Comparison of ENCODE assay signal across 20 mouse cellular contexts in genomic region chr9:45791456-45792142, GRCm38 (mm10). TPM values are rescaled to one million over a fixed set of nuclear protein-coding genes. Genes with fewer than 3 reads are reported as not detected.
DNase-seq lines count a peak whose midpoint lies in the region; ATAC-seq lines count a peak whose summit lies in the region.
"Had no signal": no experiment of that assay in that cellular context is flagged by ENCODE, and none has a peak within 500 bp of the region (broad histone marks: within the 10 kb centered on the region; RNA-seq: fewer than 3 reads in every experiment).

No protein-coding gene starts in this region.

- H3K4me2 ChIP-seq in forebrain, embryonic 13.5 days, result no peak overlapping the region
- H3K4me2 ChIP-seq in forebrain, embryonic 14.5 days (ENCODE audit: low read length), result no peak overlapping the region
- no peak overlapping the region for H3K4me2 ChIP-seq in hindbrain, embryonic 15.5 days
- H3K4me2 ChIP-seq in hindbrain, embryonic 11.5 days (replicated peaks; ENCODE audit: low read depth, low read length), result no peak overlapping the region
- no peak overlapping the region for H3K4me2 ChIP-seq in midbrain, embryonic 12.5 days (replicated peaks)
- H3K4me2 ChIP-seq in midbrain, embryonic 14.5 days (ENCODE audit: low read length), result no peak overlapping the region
- H3K4me2 ChIP-seq: heart, embryonic 13.5 days had no signal

- DNase-seq in forebrain, embryonic 14.5 days (ENCODE audit: low spot score), result no peak
- no peak for DNase-seq in hindbrain, embryonic 11.5 days (ENCODE audit: low spot score)
- no peak for DNase-seq in midbrain, embryonic 14.5 days
- DNase-seq in thymus, adult 18-20 months, result no peak
- DNase-seq: adrenal gland, postnatal 14 days; cerebellum, adult 18-20 months; cerebellum, adult 9-11 months; forebrain, postnatal 0 days; gastrocnemius, postnatal 36 days; heart, adult 11 months; heart, postnatal 36 days had no signal

- no peaks in the 10 kb centered on the region for H3K9me3 ChIP-seq in forebrain, embryonic 13.5 days (replicated peaks)
- H3K9me3 ChIP-seq in forebrain, embryonic 14.5 days (replicated peaks; ENCODE audit: control insufficient read depth, low read length), result no peaks in the 10 kb centered on the region
- H3K9me3 ChIP-seq in hindbrain, embryonic 15.5 days, result no peaks in the 10 kb centered on the region
- no peaks in the 10 kb centered on the region for H3K9me3 ChIP-seq in hindbrain, embryonic 11.5 days (ENCODE audit: control insufficient read depth, low read length)
- no peaks in the 10 kb centered on the region for H3K9me3 ChIP-seq in midbrain, embryonic 12.5 days
- H3K9me3 ChIP-seq in midbrain, embryonic 14.5 days (ENCODE audit: control insufficient read depth, low read length), result no peaks in the 10 kb centered on the region
- H3K9me3 ChIP-seq: embryonic facial prominence, embryonic 10.5 days; heart, embryonic 13.5 days had no signal

- peaks cover 26% of the 10 kb centered on the region for H3K36me3 ChIP-seq in forebrain, embryonic 13.5 days (ENCODE audit: poor library complexity, severe bottlenecking)
- 0 out of 2 replicates have a peak, but pooled peaks cover 7% of the 10 kb centered on the region for H3K36me3 ChIP-seq in forebrain, embryonic 14.5 days (ENCODE audit: control insufficient read depth, insufficient read depth, low read length)
- no peaks in the 10 kb centered on the region for H3K36me3 ChIP-seq in hindbrain, embryonic 15.5 days
- H3K36me3 ChIP-seq in hindbrain, embryonic 11.5 days (ENCODE audit: control insufficient read depth, insufficient read depth, low read length), result no peaks in the 10 kb centered on the region
- H3K36me3 ChIP-seq in midbrain, embryonic 12.5 days, result peaks cover 25% of the 10 kb centered on the region
- H3K36me3 ChIP-seq in midbrain, embryonic 14.5 days (ENCODE audit: control insufficient read depth, insufficient read depth, low read length), result peaks cover 18% of the 10 kb centered on the region; the same call in 1 of the 2 replicates

- peak overlapping the region; percentile 54 for H3K27ac ChIP-seq in forebrain, embryonic 13.5 days
- no peak overlapping the region for H3K27ac ChIP-seq in forebrain, embryonic 14.5 days (ENCODE audit: low read depth, low read length)
- 0 out of 2 replicates have a peak overlapping the region, but pooled peaks have one; percentile 37 for H3K27ac ChIP-seq in hindbrain, embryonic 15.5 days (replicated peaks)
- H3K27ac ChIP-seq in hindbrain, embryonic 11.5 days (ENCODE audit: low read depth, low read length), result no peak overlapping the region
- peak overlapping the region; percentile 36 for H3K27ac ChIP-seq in midbrain, embryonic 12.5 days (replicated peaks)
- no peak overlapping the region for H3K27ac ChIP-seq in midbrain, embryonic 14.5 days (replicated peaks; ENCODE audit: low read depth, low read length)
- H3K27ac ChIP-seq: embryonic facial prominence, embryonic 10.5 days; heart, embryonic 13.5 days had no signal

- WGBS in forebrain, embryonic 13.5 days, result 81% methylated on average over 8 of the region's 8 CpGs
- 83% methylated on average over 8 of the region's 8 CpGs for WGBS in forebrain, embryonic 14.5 days
- WGBS in hindbrain, embryonic 15.5 days, result 63% methylated on average over 8 of the region's 8 CpGs
- 68% methylated on average over 8 of the region's 8 CpGs for WGBS in hindbrain, embryonic 11.5 days
- WGBS in midbrain, embryonic 12.5 days, result 86% methylated on average over 8 of the region's 8 CpGs
- WGBS in midbrain, embryonic 14.5 days, result 77% methylated on average over 8 of the region's 8 CpGs

- H3K9ac ChIP-seq in forebrain, embryonic 13.5 days, result no peak overlapping the region
- H3K9ac ChIP-seq in forebrain, embryonic 14.5 days (ENCODE audit: low read length), result no peak overlapping the region
- no peak overlapping the region for H3K9ac ChIP-seq in hindbrain, embryonic 15.5 days
- H3K9ac ChIP-seq in hindbrain, embryonic 11.5 days (ENCODE audit: low read depth, low read length), result no peak overlapping the region
- H3K9ac ChIP-seq in midbrain, embryonic 12.5 days (replicated peaks), result no peak overlapping the region
- H3K9ac ChIP-seq in midbrain, embryonic 14.5 days (replicated peaks; ENCODE audit: low read length), result no peak overlapping the region
- H3K9ac ChIP-seq: forebrain, postnatal 0 days; heart, embryonic 13.5 days had no signal

- no peaks in the 10 kb centered on the region for H3K27me3 ChIP-seq in forebrain, embryonic 13.5 days
- H3K27me3 ChIP-seq in forebrain, embryonic 14.5 days (replicated peaks; ENCODE audit: control insufficient read depth, insufficient read depth, low read length), result no peaks in the 10 kb centered on the region
- H3K27me3 ChIP-seq in hindbrain, embryonic 15.5 days, result no peaks in the 10 kb centered on the region
- no peaks in the 10 kb centered on the region for H3K27me3 ChIP-seq in hindbrain, embryonic 11.5 days (ENCODE audit: control insufficient read depth, insufficient read depth, low read length)
- no peaks in the 10 kb centered on the region for H3K27me3 ChIP-seq in midbrain, embryonic 12.5 days
- H3K27me3 ChIP-seq in midbrain, embryonic 14.5 days (ENCODE audit: control insufficient read depth, insufficient read depth, low read length), result no peaks in the 10 kb centered on the region
- H3K27me3 ChIP-seq: CH12.LX; heart, embryonic 13.5 days; Patski had no signal

- ATAC-seq in forebrain, embryonic 13.5 days, result no peak
- ATAC-seq in forebrain, embryonic 14.5 days, result no peak
- no peak for ATAC-seq in hindbrain, embryonic 15.5 days (ENCODE audit: low FRiP score, low read depth)
- no peak for ATAC-seq in hindbrain, embryonic 11.5 days (ENCODE audit: low FRiP score)
- no peak for ATAC-seq in midbrain, embryonic 12.5 days (ENCODE audit: low FRiP score, low read depth)
- no peak for ATAC-seq in midbrain, embryonic 14.5 days (ENCODE audit: low FRiP score, low TSS enrichment)
- ATAC-seq: activated CD4-positive, CD25-positive, alpha-beta regulatory T cell, adult 4 months; forebrain, postnatal 0 days; intestine, embryonic 16.5 days; Patski had no signal

- no peak overlapping the region for H3K4me3 ChIP-seq in forebrain, embryonic 13.5 days
- no peak overlapping the region for H3K4me3 ChIP-seq in forebrain, embryonic 14.5 days (ENCODE audit: low read depth, low read length)
- no peak overlapping the region for H3K4me3 ChIP-seq in hindbrain, embryonic 15.5 days
- no peak overlapping the region for H3K4me3 ChIP-seq in hindbrain, embryonic 11.5 days (ENCODE audit: low read depth, low read length)
- no peak overlapping the region for H3K4me3 ChIP-seq in midbrain, embryonic 12.5 days
- H3K4me3 ChIP-seq in midbrain, embryonic 14.5 days (replicated peaks; ENCODE audit: low read depth, low read length), result no peak overlapping the region
- H3K4me3 ChIP-seq: embryonic facial prominence, embryonic 10.5 days; heart, embryonic 13.5 days had no signal

- H3K4me1 ChIP-seq in forebrain, embryonic 13.5 days, result peaks cover 10% of the 10 kb centered on the region; the same call in 1 of the 2 replicates
- H3K4me1 ChIP-seq in forebrain, embryonic 14.5 days (ENCODE audit: control insufficient read depth, insufficient read depth, low read length), result no peaks in the 10 kb centered on the region
- H3K4me1 ChIP-seq in hindbrain, embryonic 15.5 days (replicated peaks), result peaks cover 17% of the 10 kb centered on the region
- H3K4me1 ChIP-seq in hindbrain, embryonic 11.5 days (replicated peaks; ENCODE audit: control insufficient read depth, insufficient read depth, low read length), result no peaks in the 10 kb centered on the region
- H3K4me1 ChIP-seq in midbrain, embryonic 12.5 days, result peaks cover 10% of the 10 kb centered on the region; the same call in 1 of the 2 replicates
- H3K4me1 ChIP-seq in midbrain, embryonic 14.5 days (ENCODE audit: control insufficient read depth, insufficient read depth, low read length), result 0 out of 2 replicates have a peak, but pooled peaks cover 2% of the 10 kb centered on the region

RNA-seq across cellular contexts. Expression of gene Cep164, which starts 36.9 kb away (rescaled TPM):
- 16.1 and 19.1 TPM in 2 replicates for polyA plus RNA-seq in forebrain, embryonic 13.5 days (2015; fragmentation: Nextera tagmentation; extraction: Ambion mirVana)
- 7.7 and 8.9 TPM in 2 replicates for polyA plus RNA-seq in forebrain, embryonic 14.5 days (2014; fragmentation: Nextera tagmentation; extraction: Ambion mirVana)
- 14.8 and 14.9 TPM in 2 replicates for polyA plus RNA-seq in hindbrain, embryonic 15.5 days (2015; fragmentation: Nextera tagmentation; extraction: Ambion mirVana)
- 12.9 and 19.5 TPM in 2 replicates for polyA plus RNA-seq in hindbrain, embryonic 11.5 days (2014; fragmentation: Nextera tagmentation; extraction: Ambion mirVana)
- 16.4 and 17.4 TPM in 2 replicates for polyA plus RNA-seq in midbrain, embryonic 12.5 days (2016; fragmentation: Nextera tagmentation; extraction: Ambion mirVana)
- polyA plus RNA-seq in midbrain, embryonic 14.5 days (2014; fragmentation: Nextera tagmentation; extraction: Ambion mirVana), result 13.0 and 18.0 TPM in 2 replicates

RNA-seq across cellular contexts. Expression of gene Bace1, which starts 46.8 kb away (rescaled TPM):
- polyA plus RNA-seq in forebrain, embryonic 13.5 days (2015; fragmentation: Nextera tagmentation; extraction: Ambion mirVana), result 33.5 and 35.6 TPM in 2 replicates
- 26.7 and 35.9 TPM in 2 replicates for polyA plus RNA-seq in forebrain, embryonic 14.5 days (2014; fragmentation: Nextera tagmentation; extraction: Ambion mirVana)
- polyA plus RNA-seq in hindbrain, embryonic 15.5 days (2015; fragmentation: Nextera tagmentation; extraction: Ambion mirVana), result 52.2 and 53.1 TPM in 2 replicates
- polyA plus RNA-seq in hindbrain, embryonic 11.5 days (2014; fragmentation: Nextera tagmentation; extraction: Ambion mirVana), result 29.6 and 31.1 TPM in 2 replicates
- 37.7 and 38.8 TPM in 2 replicates for polyA plus RNA-seq in midbrain, embryonic 12.5 days (2016; fragmentation: Nextera tagmentation; extraction: Ambion mirVana)
- 46.5 and 56.5 TPM in 2 replicates for polyA plus RNA-seq in midbrain, embryonic 14.5 days (2014; fragmentation: Nextera tagmentation; extraction: Ambion mirVana)

Comparison
In these comparisons a context has a peak if more than half of its experiments do, and no peak if none do; other contexts are left out.
1. H3K27ac ChIP-seq: peak in forebrain, embryonic 13.5 days (single experiment), hindbrain, embryonic 15.5 days (single experiment) and midbrain, embryonic 12.5 days (single experiment); none in forebrain, embryonic 14.5 days (single experiment), hindbrain, embryonic 11.5 days (single experiment) and midbrain, embryonic 14.5 days (single experiment).